Mouse (Mus musculus): ENCODE measurements at regions not wholly inside any gene's neighbourhood (a gene's known extent, or its start where the extent isn't known, plus 50 kb on each side); places are given as distances from the start of the nearest gene placed in this dataset.

- TF ChIP-seq CTCF (IDR thresholded peaks at IDR 0.05; ENCODE audit: borderline replicate concordance, control insufficient read depth, extremely low read depth, insufficient read depth, low read length, poor library complexity) (no peak), POLR2A (IDR thresholded peaks at IDR 0.05; ENCODE audit: control insufficient read depth, extremely low read depth, insufficient read depth, low read length, poor library complexity) (no peak)
Measured at GRCm38 (mm10) chr1:181299075-181299665, 53.3 kb upstream of the Cnih3 start.
